Mouse (Mus musculus): Measurements from ENCODE around the gene Cfap206. TPM values are rescaled to one million over a fixed set of nuclear protein-coding genes. Genes with fewer than 3 reads are reported as not detected.
A peak's percentile ranks its signal among the peaks of the same experiment; 100 is the strongest.
"Not testable (repeated sequence)": the region's sequence is repeated elsewhere in the genome, so short reads cannot be mapped to it uniquely, and the experiment has no call there.

The Cfap206 gene
- polyA plus RNA-seq, 1 experiment: 1.4 TPM

DNA sequence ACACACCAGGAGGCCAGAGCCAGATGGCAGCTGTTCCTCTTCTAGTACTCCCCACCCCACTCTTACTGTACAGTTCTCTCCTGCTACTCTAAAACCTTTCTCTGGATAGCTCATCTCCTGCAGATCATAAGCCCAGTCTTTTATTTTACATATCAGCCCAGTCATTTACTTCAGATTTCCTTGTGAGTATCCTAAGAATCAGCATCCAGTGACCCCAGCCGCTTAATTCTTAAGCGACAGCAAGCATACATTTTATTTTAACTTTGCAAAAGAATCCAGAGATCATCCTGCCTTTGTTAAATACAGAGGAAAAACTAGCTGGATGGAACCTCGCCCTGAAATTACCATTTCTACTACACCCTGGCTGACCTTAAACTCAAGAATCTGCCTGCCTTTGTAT, 4.5 kb upstream of the Cfap206 start:
- Histone ChIP-seq H3K27me3 (ENCODE audit: control insufficient read depth, insufficient read depth, low read length, poor library complexity, severe bottlenecking) (no peaks in the 10 kb centered on the region), H3K36me3 (ENCODE audit: control insufficient read depth, insufficient read depth, low read length, poor library complexity, severe bottlenecking) (no peaks in the 10 kb centered on the region), H3K9me3 (replicated peaks; ENCODE audit: control insufficient read depth, insufficient read depth, low read length, poor library complexity, severe bottlenecking) (0 out of 2 replicates have a peak, but pooled peaks cover 4% of the 10 kb centered on the region), H3K27ac (ENCODE audit: insufficient read depth, low read length) (no peak overlapping the region), H3K4me1 (ENCODE audit: control insufficient read depth, insufficient read depth, low read length) (no peaks in the 10 kb centered on the region), H3K9ac (ENCODE audit: low read depth, poor library complexity, severe bottlenecking) (no peak overlapping the region), H3K4me3 (ENCODE audit: low read depth, low read length) (no peak overlapping the region)
- TF ChIP-seq EP300 (IDR thresholded peaks at IDR 0.05; ENCODE audit: insufficient read depth, low read depth, low read length): no peak
- TF ChIP-seq CTCF (IDR thresholded peaks at IDR 0.05; ENCODE audit: low read depth, low read length): no peak
- no peak for TF ChIP-seq POLR2A (IDR thresholded peaks at IDR 0.05; ENCODE audit: insufficient read depth, low read length)

DNA sequence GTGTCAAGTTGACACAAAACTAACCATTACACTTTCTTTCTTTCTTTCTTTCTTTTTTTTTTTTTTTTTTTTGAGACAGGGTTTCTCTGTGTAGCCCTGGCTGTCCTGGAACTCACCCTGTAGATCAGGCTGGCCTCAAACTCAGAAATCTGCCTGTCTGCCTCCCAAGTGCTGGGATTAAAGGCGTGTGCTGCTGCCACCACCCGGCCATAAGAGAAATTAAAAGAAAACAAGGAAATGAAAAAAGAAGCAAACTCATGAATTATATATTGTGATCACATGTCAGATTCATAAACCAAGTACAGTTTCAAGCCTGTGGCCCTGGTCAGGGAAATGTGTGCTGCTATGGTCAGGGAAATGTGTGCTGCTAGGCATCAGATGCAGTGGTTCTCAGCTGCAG, 3.4 kb upstream of the Cfap206 start:
- H3K4me3 ChIP-seq (ENCODE audit: low read depth, low read length); H3K27me3 ChIP-seq (ENCODE audit: control insufficient read depth, insufficient read depth, low read length, poor library complexity, severe bottlenecking); H3K4me1 ChIP-seq (ENCODE audit: control insufficient read depth, insufficient read depth, low read length); H3K36me3 ChIP-seq (ENCODE audit: control insufficient read depth, insufficient read depth, low read length, poor library complexity, severe bottlenecking); H3K27ac ChIP-seq (ENCODE audit: insufficient read depth, low read length); H3K9me3 ChIP-seq (replicated peaks; ENCODE audit: control insufficient read depth, insufficient read depth, low read length, poor library complexity, severe bottlenecking); H3K9ac ChIP-seq (ENCODE audit: low read depth, poor library complexity, severe bottlenecking): not testable (repeated sequence)

DNA sequence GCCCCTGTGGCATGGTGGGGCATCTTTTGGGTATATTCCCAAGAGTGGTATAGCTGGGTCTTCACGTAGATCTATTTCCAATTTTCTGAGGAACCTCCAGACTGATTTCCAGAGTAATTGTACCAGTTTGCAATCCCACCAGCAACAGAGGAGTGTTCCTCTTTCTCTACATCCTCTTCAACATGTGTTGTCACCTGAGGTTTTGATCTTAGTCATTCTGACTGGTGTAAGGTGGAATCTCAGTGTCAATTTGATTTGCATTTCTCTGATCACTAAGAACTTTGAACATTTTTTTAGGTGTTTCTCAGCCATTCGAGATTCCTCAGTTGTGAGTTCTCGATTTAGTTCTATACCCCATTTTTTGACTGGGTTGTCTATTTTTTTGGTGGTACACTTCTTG, 4.3 kb downstream of the Cfap206 start:
- not testable (repeated sequence) for H3K9me3 ChIP-seq (replicated peaks; ENCODE audit: control insufficient read depth, insufficient read depth, low read length, poor library complexity, severe bottlenecking); H3K36me3 ChIP-seq (ENCODE audit: control insufficient read depth, insufficient read depth, low read length, poor library complexity, severe bottlenecking); H3K27me3 ChIP-seq (ENCODE audit: control insufficient read depth, insufficient read depth, low read length, poor library complexity, severe bottlenecking); H3K4me1 ChIP-seq (ENCODE audit: control insufficient read depth, insufficient read depth, low read length); H3K9ac ChIP-seq (ENCODE audit: low read depth, poor library complexity, severe bottlenecking); H3K4me3 ChIP-seq (ENCODE audit: low read depth, low read length); H3K27ac ChIP-seq (ENCODE audit: insufficient read depth, low read length)

DNA sequence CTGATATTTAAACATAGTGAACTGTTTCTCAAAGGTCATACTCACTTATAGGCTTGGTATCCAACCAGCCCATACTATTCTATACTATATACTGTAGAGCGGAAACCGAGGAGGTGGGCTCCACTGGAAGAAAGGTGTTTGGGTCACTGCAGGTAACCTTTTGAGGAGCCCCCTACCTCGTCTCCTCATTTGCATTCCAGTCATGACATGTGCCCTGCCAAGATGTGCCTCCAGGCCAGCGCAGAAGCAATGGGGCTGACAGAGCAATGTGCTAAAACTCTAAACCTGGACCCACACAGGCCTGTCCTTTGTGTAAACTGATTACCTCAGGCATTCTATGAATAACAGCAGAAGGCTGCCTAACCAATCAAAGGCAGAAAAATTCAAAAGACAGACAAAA, 5.7 kb downstream of the Cfap206 start:
- TF ChIP-seq CTCF (IDR thresholded peaks at IDR 0.05; ENCODE audit: low read depth, low read length): no peak
- no peak for TF ChIP-seq POLR2A (IDR thresholded peaks at IDR 0.05; ENCODE audit: insufficient read depth, low read length)
- no peak for TF ChIP-seq EP300 (IDR thresholded peaks at IDR 0.05; ENCODE audit: insufficient read depth, low read depth, low read length)

DNA sequence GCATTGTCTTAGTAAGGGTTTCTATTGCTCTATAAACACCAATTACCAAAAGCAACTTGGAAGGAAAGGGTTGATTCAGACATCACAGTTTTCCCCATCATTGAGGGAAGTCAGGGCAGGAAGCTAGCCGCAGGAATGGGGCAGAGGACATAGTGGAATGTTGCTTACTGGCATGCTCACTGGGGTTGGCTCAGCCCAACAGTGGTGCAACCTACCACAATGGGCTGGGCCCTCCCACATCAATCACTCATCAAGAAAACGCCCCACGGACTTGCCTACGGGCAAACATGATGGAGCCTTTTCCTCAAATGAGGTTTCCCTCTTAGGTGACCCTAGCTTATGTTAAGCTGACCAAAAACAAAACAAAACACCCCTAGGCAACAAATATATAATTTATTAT, 6.8 kb downstream of the Cfap206 start:
- Histone ChIP-seq H3K9ac (ENCODE audit: low read depth, poor library complexity, severe bottlenecking) (no peak overlapping the region), H3K4me3 (ENCODE audit: low read depth, low read length) (no peak overlapping the region), H3K36me3 (ENCODE audit: control insufficient read depth, insufficient read depth, low read length, poor library complexity, severe bottlenecking) (no peaks in the 10 kb centered on the region), H3K27ac (ENCODE audit: insufficient read depth, low read length) (no peak overlapping the region), H3K27me3 (ENCODE audit: control insufficient read depth, insufficient read depth, low read length, poor library complexity, severe bottlenecking) (no peaks in the 10 kb centered on the region), H3K9me3 (replicated peaks; ENCODE audit: control insufficient read depth, insufficient read depth, low read length, poor library complexity, severe bottlenecking) (peaks cover 17% of the 10 kb centered on the region), H3K4me1 (ENCODE audit: control insufficient read depth, insufficient read depth, low read length) (no peaks in the 10 kb centered on the region)
- TF ChIP-seq POLR2A (IDR thresholded peaks at IDR 0.05; ENCODE audit: insufficient read depth, low read length) (no peak), CTCF (IDR thresholded peaks at IDR 0.05; ENCODE audit: low read depth, low read length) (no peak), EP300 (IDR thresholded peaks at IDR 0.05; ENCODE audit: insufficient read depth, low read depth, low read length) (no peak)

More for the DNA sequence above, 5.7 kb downstream of the Cfap206 start:
- Histone ChIP-seq H3K36me3 (ENCODE audit: control insufficient read depth, insufficient read depth, low read length, poor library complexity, severe bottlenecking) (no peaks in the 10 kb centered on the region), H3K4me1 (ENCODE audit: control insufficient read depth, insufficient read depth, low read length) (no peaks in the 10 kb centered on the region), H3K4me3 (ENCODE audit: low read depth, low read length) (no peak overlapping the region), H3K27ac (ENCODE audit: insufficient read depth, low read length) (no peak overlapping the region), H3K9ac (ENCODE audit: low read depth, poor library complexity, severe bottlenecking) (no peak overlapping the region), H3K27me3 (ENCODE audit: control insufficient read depth, insufficient read depth, low read length, poor library complexity, severe bottlenecking) (no peaks in the 10 kb centered on the region), H3K9me3 (replicated peaks; ENCODE audit: control insufficient read depth, insufficient read depth, low read length, poor library complexity, severe bottlenecking) (peaks cover 8% of the 10 kb centered on the region)

DNA sequence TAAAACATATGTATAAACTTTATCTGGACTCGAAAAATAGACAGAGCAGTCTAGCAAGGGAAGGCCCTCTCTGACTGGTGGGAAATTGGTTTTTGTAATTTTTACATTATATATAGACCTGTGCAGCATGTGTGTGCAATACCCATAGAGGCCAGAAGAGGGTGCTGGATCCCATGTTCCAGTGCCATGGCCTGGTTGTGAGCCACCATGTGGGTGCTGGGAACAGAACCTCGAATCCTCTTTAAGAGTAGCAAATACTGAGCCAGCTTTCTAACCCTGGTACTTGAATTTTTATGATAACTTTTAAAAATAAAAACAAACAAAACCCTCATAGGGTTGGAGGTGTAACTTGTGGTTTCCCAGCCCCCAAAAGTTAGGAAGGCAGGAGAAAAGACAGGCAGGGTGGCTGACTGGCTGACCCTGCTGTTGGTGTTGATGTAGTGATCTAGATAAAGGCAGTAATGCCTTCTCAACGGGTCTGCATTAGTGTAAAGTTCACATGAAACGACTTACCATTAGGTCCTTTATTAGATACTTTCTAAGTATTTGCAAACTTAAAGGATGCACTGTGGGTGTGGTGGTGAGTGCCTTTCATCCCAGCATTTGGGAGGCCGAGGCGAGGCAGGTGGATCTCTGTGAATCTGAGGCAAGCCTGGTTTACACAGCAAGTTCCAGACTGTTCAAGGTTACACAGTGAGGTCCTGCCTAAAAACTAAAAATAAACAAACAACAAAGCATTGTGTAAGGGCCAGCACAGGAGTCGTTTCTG, 9.7 kb downstream of the Cfap206 start:
- no peak overlapping the region for H3K9ac ChIP-seq (ENCODE audit: low read depth, poor library complexity, severe bottlenecking)

More for the DNA sequence above, 9.7 kb downstream of the Cfap206 start:
- H3K9me3 ChIP-seq (replicated peaks; ENCODE audit: control insufficient read depth, insufficient read depth, low read length, poor library complexity, severe bottlenecking): peaks cover 18% of the 10 kb centered on the region
- H3K4me1 ChIP-seq (ENCODE audit: control insufficient read depth, insufficient read depth, low read length): no peaks in the 10 kb centered on the region
- TF ChIP-seq EP300 (IDR thresholded peaks at IDR 0.05; ENCODE audit: insufficient read depth, low read depth, low read length): no peak
- TF ChIP-seq CTCF (IDR thresholded peaks at IDR 0.05; ENCODE audit: low read depth, low read length): peak; percentile 15
- H3K4me3 ChIP-seq (ENCODE audit: low read depth, low read length): no peak overlapping the region
- no peaks in the 10 kb centered on the region for H3K36me3 ChIP-seq (ENCODE audit: control insufficient read depth, insufficient read depth, low read length, poor library complexity, severe bottlenecking)
- H3K27ac ChIP-seq (ENCODE audit: insufficient read depth, low read length): no peak overlapping the region
- no peaks in the 10 kb centered on the region for H3K27me3 ChIP-seq (ENCODE audit: control insufficient read depth, insufficient read depth, low read length, poor library complexity, severe bottlenecking)

Measured in ES-Bruce4 (cell line).